Mouse (Mus musculus): ENCODE results near the gene BC030870. TPM values are rescaled to one million over a fixed set of nuclear protein-coding genes. Genes with fewer than 3 reads are reported as not detected.

BC030870 gene
- polyA plus RNA-seq (2015; fragmentation: Illumina TruSeq; extraction: RNeasy Lipid Tissue Mini Kit (QIAGEN cat#74804); ENCODE audit: insufficient read depth, low read depth, low replicate concordance): not detected

DNA sequence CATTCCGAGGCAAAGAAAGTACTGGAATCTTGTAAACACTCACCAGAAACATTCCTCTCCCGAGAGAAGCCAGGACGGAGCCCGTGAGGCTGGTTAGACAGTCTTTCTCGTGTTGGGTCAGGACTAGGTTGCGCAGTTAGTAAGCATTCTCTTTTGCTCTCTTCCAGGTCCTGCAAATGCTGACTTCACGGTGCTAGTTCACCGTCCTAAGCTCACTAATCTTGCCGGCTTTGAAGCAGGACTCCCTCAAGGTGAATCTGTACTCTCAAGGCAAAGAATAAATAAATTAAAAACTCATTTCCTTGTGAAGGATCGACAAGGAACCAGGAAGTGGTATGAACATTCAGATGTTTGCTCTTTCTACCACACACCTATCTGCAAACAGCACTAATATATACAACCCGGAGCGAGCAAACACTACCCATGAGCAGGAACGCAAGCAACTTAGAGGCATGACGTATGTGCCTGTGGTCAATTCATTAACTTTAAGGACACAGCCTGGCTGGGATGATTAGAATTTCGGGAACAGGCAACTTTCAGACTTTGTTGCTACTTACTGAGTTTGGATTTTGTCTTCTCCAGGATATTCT lies at the start of gene BC030870:
Gene BC030870, minus strand, starts transcription at position 365 of the 590 bp plus-strand sequence.

GRCm38 (mm10) chr8:65074733-65075132 lies 54.6 kb downstream of the BC030870 start, which contains the start of gene Gm10663:
Gm10663 (plus strand) TSS chr8:65075033.

DNA sequence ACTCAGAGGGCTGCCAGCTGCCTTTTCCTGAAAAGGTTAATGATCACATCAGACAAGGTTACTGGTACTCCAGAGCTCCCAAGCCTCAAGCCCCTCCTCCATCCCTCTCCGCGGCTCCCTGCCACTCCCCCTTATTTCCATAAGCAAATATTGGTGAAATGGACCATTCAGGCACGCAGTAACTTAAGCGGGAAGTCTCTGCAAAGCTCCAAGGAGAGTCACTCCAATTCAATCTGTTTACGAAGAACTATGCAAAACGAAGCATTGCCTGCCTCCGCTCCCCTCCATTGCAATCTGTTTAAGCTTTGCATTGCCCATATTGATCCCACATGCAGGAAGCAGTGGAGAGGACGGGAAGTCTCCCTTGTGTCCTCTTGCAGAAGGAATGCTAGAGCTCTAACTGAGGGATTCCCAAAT lies 92.2 kb downstream of the BC030870 start, which contains the start of gene Apela:
Gene Apela, minus strand, starts transcription at position 220 of the 417 bp plus-strand sequence.

Other genes with a start within 250 kb of the BC030870 start
- 4.2 TPM for gene Tmem192, start 182.4 kb downstream of the BC030870 start, polyA plus RNA-seq (2015; fragmentation: Illumina TruSeq; extraction: RNeasy Lipid Tissue Mini Kit (QIAGEN cat#74804); ENCODE audit: insufficient read depth, low read depth, low replicate concordance)
- not detected for gene Trim75, start 141.7 kb downstream of the BC030870 start, polyA plus RNA-seq (2015; fragmentation: Illumina TruSeq; extraction: RNeasy Lipid Tissue Mini Kit (QIAGEN cat#74804); ENCODE audit: insufficient read depth, low read depth, low replicate concordance)
- not detected for gene Trim61, start 111.0 kb downstream of the BC030870 start, polyA plus RNA-seq (2015; fragmentation: Illumina TruSeq; extraction: RNeasy Lipid Tissue Mini Kit (QIAGEN cat#74804); ENCODE audit: insufficient read depth, low read depth, low replicate concordance)
- not detected for gene Trim60, start 111.0 kb downstream of the BC030870 start, polyA plus RNA-seq (2015; fragmentation: Illumina TruSeq; extraction: RNeasy Lipid Tissue Mini Kit (QIAGEN cat#74804); ENCODE audit: insufficient read depth, low read depth, low replicate concordance)
- not detected for gene Apela, start 92.2 kb downstream of the BC030870 start, polyA plus RNA-seq (2015; fragmentation: Illumina TruSeq; extraction: RNeasy Lipid Tissue Mini Kit (QIAGEN cat#74804); ENCODE audit: insufficient read depth, low read depth, low replicate concordance)
- gene Gm10663, start 54.5 kb downstream of the BC030870 start, polyA plus RNA-seq (2015; fragmentation: Illumina TruSeq; extraction: RNeasy Lipid Tissue Mini Kit (QIAGEN cat#74804); ENCODE audit: insufficient read depth, low read depth, low replicate concordance): not detected

Data from pancreas, adult 10 weeks (tissue).